Mouse (Mus musculus): ENCODE measurements at regions not wholly inside any gene's neighbourhood (a gene's known extent, or its start where the extent isn't known, plus 50 kb on each side); places are given as distances from the start of the nearest gene placed in this dataset.

DNA sequence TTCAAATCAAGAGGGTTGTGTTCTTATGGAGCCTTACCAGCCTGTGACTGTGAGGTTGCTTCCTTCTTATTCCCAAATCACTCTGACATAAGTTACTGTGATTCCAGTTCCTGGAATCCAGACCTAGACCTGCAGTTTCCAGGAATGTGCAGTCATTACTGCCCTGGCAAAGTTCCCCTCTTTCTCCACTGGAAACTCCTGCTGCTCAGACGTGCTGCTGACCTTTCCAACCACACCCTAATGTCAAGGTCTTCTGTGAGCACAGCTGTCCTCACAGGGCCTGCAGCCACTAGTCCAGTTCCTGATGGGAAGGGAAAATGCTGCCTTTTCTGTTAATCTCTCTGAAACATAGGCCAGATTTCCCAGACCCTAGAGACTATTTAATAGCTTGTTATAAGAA lies 160.1 kb downstream of the Atp6ap1l start:
- TF ChIP-seq HCFC1 (IDR thresholded peaks at IDR 0.05; ENCODE audit: borderline replicate concordance, insufficient read depth, low read length) (no peak), ZC3H11A (IDR thresholded peaks at IDR 0.05; ENCODE audit: borderline replicate concordance, low read depth, low read length) (no peak), CHD2 (IDR thresholded peaks at IDR 0.05; ENCODE audit: low read depth, low read length) (no peak)

Measured in ES-E14 (cell line).